Mouse (Mus musculus): Measurements from ENCODE around the gene Cmtm2b.

DNA sequence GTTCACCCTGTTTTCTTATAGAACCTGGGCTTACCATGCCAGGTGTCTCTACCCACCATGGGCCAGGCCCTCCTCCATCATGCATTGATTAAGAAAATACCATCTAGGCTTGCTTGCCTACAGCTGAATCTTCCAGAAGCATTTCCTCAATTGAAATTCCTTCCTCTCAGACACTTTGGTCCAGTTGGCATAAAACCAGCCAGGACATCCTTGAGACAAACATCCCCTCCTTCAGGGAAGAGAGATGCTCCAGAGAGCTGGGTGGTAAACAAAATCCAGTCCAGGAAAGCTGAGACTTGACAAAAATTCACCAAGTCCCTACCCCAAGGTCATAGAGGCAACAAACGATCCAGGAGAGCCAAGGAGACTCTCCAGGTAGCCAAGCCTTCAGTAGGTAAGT is 12.2 kb downstream of the Cmtm2b start:
- TF ChIP-seq CTCF (IDR thresholded peaks at IDR 0.05; ENCODE audit: borderline replicate concordance, extremely low read depth, insufficient read depth, insufficient read length) (no peak), POLR2A (IDR thresholded peaks at IDR 0.05; ENCODE audit: borderline replicate concordance, extremely low read depth, insufficient read depth, insufficient read length, poor library complexity, severe bottlenecking) (no peak)

Measured in brain, embryonic 14.5 days (tissue).